Mouse (Mus musculus) heart, adult 18-20 months (tissue): Measurements from ENCODE around the gene Rhox3c. TPM values are rescaled to one million over a fixed set of nuclear protein-coding genes. Genes with fewer than 3 reads are reported as not detected.
"Not testable (repeated sequence)": the region's sequence is repeated elsewhere in the genome, so short reads cannot be mapped to it uniquely, and the experiment has no call there.

Source experiments
- DNase-seq, 2 experiments: peaks; one replicate each; pipeline ENCODE4 v3.0.0; 2021 to 2022; ENCODE audit warnings: mixed read lengths in 1 of 2
- long read RNA-seq, 2 experiments: library from polyadenylated mRNA; stranded (forward); transcript quantifications; one replicate each; pipeline ENCODE4 v2.0.0; 2021
- total RNA-seq, 2 experiments: library from RNA; stranded (reverse); gene quantifications; 2 replicates each; pipeline ENCODE4 v1.2.3; 2021

Gene Rhox3c
- total RNA-seq: not detected
- long read RNA-seq, experiment 1: 0 reads
- long read RNA-seq, experiment 2: 0 reads

DNA sequence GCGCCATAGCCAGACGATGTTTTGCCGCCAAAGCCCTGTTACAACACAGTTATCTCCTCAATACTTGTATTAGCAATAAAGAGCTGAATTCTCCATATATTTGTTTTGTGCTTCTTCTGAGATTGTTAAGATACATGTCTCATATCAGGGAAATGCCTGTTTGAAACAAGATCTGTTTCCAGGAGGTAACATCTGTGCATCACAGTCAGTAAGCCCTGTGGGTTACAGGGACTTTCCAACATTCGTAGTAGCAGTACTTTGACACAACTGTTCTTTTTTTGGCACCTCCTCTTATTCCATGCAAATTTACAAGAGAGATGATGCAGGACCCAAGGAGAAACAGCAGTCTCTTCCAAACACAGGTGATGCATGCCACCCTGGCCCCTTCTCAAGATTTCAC, at the start of gene Rhox3c:
Rhox3c (plus strand) TSS at position 301 of the 400 bp plus-strand sequence.
- not testable (repeated sequence) for DNase-seq

DNA sequence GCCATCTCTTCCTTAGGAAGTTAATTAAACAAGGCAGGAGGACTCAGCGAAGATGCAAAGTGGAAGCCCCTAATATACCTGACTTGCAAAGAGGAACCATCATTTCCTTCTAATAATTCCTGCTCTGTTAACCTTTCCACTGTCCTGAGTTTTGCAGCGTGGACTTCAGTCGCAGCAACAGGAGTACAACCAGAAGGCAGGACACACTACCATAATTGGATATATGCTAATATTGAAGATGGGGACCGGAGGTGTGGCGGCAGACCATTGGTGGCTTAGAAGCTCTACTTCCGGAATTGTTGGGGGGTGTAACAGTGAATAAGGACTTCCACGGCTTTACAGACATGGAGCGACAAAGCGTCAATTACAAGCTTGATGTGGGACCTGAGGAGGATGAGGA, 46.6 kb upstream of the Rhox3c start, which contains the start of gene Rhox2b:
Rhox2b (plus strand) TSS at position 301 of the 400 bp plus-strand sequence.
- not testable (repeated sequence) for DNase-seq

DNA sequence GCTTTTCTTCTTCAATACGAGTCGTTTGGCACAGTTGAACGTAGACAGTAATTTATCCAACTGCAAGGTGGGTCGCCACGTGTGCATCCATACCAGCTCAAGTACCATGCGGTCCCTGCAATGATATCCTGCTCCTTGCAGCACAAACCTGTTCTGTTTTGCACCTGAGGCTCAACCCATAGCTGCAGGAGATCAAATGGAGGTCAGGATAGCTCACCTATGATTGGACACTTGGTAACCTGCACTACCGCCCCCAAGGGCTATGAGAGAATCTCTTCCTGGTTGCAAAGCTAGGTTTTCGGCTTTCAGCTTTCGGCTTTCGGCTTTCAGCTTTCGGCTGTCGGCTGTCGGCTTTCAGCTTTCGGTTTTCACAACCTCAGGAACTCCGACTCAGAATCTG, 26.2 kb upstream of the Rhox3c start, which contains the start of gene Rhox4b:
Rhox4b (plus strand) TSS at position 301 of the 400 bp plus-strand sequence.
- not testable (repeated sequence) for DNase-seq

DNA sequence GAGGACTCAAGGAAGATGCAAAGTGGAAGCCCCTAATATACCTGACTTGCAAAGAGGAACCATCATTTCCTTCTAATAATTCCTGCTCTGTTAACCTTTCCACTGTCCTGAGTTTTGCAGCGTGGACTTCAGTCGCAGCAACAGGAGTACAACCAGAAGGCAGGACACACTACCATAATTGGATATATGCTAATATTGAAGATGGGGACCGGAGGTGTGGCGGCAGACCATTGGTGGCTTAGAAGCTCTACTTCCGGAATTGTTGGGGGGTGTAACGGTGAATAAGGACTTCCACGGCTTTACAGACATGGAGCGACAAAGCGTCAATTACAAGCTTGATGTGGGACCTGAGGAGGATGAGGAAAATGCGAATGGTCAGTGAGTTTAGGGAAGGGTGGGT, 5.0 kb upstream of the Rhox3c start, which contains the start of gene Rhox2c:
Rhox2c (plus strand) TSS at position 301 of the 400 bp plus-strand sequence.
- DNase-seq: not testable (repeated sequence)

DNA sequence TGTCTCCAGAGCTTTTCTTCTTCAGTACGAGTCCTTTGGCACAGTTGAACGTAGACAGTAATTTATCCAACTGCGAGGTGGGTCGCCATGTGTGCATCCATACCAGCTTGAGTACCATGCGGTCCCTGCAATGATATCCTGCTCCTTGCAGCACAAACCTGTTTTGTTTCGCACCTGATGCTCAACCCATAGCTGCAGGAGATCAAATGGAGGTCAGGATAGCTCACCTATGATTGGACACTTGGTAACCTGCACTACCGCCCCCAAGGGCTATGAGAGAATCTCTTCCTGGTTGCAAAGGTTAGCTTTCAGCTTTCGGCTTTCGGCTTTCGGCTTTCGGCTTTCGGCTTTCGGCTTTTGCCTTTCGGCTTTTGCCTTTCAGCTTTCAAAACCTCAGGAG, 21.7 kb downstream of the Rhox3c start, which contains the start of gene Rhox4c:
Rhox4c (plus strand) TSS at position 301 of the 400 bp plus-strand sequence.
- not testable (repeated sequence) for DNase-seq

DNA sequence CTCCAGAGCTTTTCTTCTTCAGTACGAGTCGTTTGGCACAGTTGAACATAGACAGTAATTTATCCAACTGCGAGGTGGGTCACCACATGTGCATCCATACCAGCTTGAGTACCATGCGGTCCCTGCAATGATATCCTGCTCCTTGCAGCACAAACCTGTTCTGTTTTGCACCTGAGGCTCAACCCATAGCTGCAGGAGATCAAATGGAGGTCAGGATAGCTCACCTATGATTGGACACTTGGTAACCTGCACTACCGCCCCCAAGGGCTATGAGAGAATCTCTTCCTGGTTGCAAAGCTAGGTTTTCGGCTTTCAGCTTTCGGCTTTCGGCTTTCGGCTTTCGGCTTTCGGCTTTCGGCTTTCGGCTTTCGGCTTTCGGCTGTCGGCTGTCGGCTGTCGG, 55.7 kb downstream of the Rhox3c start, which contains the start of gene Rhox4d:
Rhox4d (plus strand) TSS at position 301 of the 400 bp plus-strand sequence.
- not testable (repeated sequence) for DNase-seq

Other genes starting within 250 kb of the Rhox3c start
- gene Gm9, start 247.5 kb upstream of the Rhox3c start, total RNA-seq: not detected
- gene Rhox1, start 236.3 kb upstream of the Rhox3c start, total RNA-seq: not detected
- not detected for gene Rhox2a, start 213.6 kb upstream of the Rhox3c start, total RNA-seq
- gene Rhox3a, start 208.7 kb upstream of the Rhox3c start, total RNA-seq: not detected
- not detected for gene Rhox4a, start 193.2 kb upstream of the Rhox3c start, total RNA-seq
- gene Rhox3a2, start 78.6 kb upstream of the Rhox3c start, total RNA-seq: not detected
- not detected for gene Rhox4a2, start 67.7 kb upstream of the Rhox3c start, total RNA-seq
- not detected for gene Rhox2b, start 46.5 kb upstream of the Rhox3c start, total RNA-seq
- not detected for gene Rhox4b, start 26.1 kb upstream of the Rhox3c start, total RNA-seq
- gene Rhox2c, start 4.9 kb upstream of the Rhox3c start, total RNA-seq: not detected
- not detected for gene Rhox4c, start 21.8 kb downstream of the Rhox3c start, total RNA-seq
- not detected for gene Rhox2d, start 34.8 kb downstream of the Rhox3c start, total RNA-seq
- not detected for gene Rhox4d, start 55.8 kb downstream of the Rhox3c start, total RNA-seq
- not detected for gene Rhox2e, start 71.9 kb downstream of the Rhox3c start, total RNA-seq
- not detected for gene Rhox3e, start 83.4 kb downstream of the Rhox3c start, total RNA-seq
- not detected for gene Rhox4e, start 98.8 kb downstream of the Rhox3c start, total RNA-seq
- gene Rhox2f, start 112.8 kb downstream of the Rhox3c start, total RNA-seq: not detected
- gene Rhox3f, start 122.4 kb downstream of the Rhox3c start, total RNA-seq: not detected
- not detected for gene Rhox4f, start 149.1 kb downstream of the Rhox3c start, total RNA-seq
- not detected for gene Rhox3g, start 170.0 kb downstream of the Rhox3c start, total RNA-seq
- gene Rhox2g, start 184.9 kb downstream of the Rhox3c start, total RNA-seq: not detected
- not detected for gene Rhox4g, start 192.7 kb downstream of the Rhox3c start, total RNA-seq
- gene Rhox3h, start 210.2 kb downstream of the Rhox3c start, total RNA-seq: not detected
- gene Rhox2h, start 214.7 kb downstream of the Rhox3c start, total RNA-seq: under 1 TPM; 0.62 to 0.67 TPM